Mouse (Mus musculus) G1E (cell line): ENCODE measurements around the gene 1110008L16Rik.
"Not testable (repeated sequence)": the region's sequence is repeated elsewhere in the genome, so short reads cannot be mapped to it uniquely, and the experiment has no call there.

Experiments
- CTCF ChIP-seq: IDR thresholded peaks from 2 replicates; pipeline ENCODE4 v1.5.1; 2012; ENCODE audit warnings: low read depth, low read length, inconsistent platforms, mixed read lengths
- GATA1 ChIP-seq: IDR thresholded peaks from 2 replicates; pipeline ENCODE4 v1.6.1; 2012; ENCODE audit warnings: borderline replicate concordance, low read length, inconsistent platforms, mixed read lengths
- GATA2 ChIP-seq: IDR thresholded peaks from 2 replicates; pipeline ENCODE4 v1.6.1; 2012; ENCODE audit warnings: low read depth, low read length, inconsistent platforms, borderline replicate concordance
- POLR2AphosphoS5 ChIP-seq: IDR thresholded peaks from 2 replicates; pipeline ENCODE4 v1.6.1; 2012; ENCODE audit warnings: low read depth, low read length, inconsistent platforms; ENCODE audit not compliant: insufficient replicate concordance
- TAL1 ChIP-seq: conservative IDR thresholded peaks from 2 replicates; pipeline ENCODE4 v1.6.1; 2012; ENCODE audit warnings: low read depth, low read length, inconsistent platforms, mixed read lengths

GRCm38 (mm10) chr12:55277583-55277982 is 21.8 kb upstream of the 1110008L16Rik start:
- not testable (repeated sequence) for TF ChIP-seq GATA1, POLR2AphosphoS5, CTCF, TAL1, GATA2
